Mouse (Mus musculus): ENCODE results near the gene Olfr332.

DNA sequence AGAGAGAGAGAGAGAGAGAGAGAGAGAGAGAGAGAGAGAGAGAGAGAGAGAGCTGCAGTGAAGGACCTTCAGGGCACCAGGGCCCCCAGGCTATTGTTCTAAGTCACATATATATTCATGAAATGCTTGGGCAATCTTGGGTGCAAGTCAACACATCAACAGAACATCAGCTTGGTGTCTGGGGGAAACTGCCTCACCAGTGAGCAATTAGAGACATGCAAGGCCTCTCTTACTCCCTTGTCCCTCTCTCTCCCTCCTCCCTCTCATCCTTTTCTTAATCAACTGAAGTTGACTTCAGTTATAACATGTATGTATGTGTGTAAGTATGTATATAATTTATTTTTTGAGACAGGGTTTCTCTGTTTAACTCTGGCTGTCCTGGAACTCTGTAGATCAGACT, 30.2 kb downstream of the Olfr332 start, which contains the start of gene Olfr30:
- TF ChIP-seq CTCF (IDR thresholded peaks at IDR 0.05; ENCODE audit: low read depth) (no peak), EP300 (optimal IDR thresholded peaks at IDR 0.05) (no peak)
